Comparison of ENCODE assay signal across 7 mouse cellular contexts in genomic region chr7:113774039-113774438, GRCm38 (mm10). TPM values are rescaled to one million over a fixed set of nuclear protein-coding genes. Genes with fewer than 3 reads are reported as not detected.
A peak's percentile ranks its signal among the peaks of the same experiment; 100 is the strongest.
DNase-seq lines count a peak whose midpoint lies in the region; ATAC-seq and TF ChIP-seq lines count a peak whose summit lies in the region.

No protein-coding gene starts in this region.

- H3K27ac ChIP-seq in forebrain, embryonic 13.5 days, result no peak overlapping the region
- H3K27ac ChIP-seq in hindbrain, embryonic 15.5 days (replicated peaks), result no peak overlapping the region
- no peak overlapping the region for H3K27ac ChIP-seq in limb, embryonic 14.5 days (replicated peaks; ENCODE audit: low read depth, low read length)
- H3K27ac ChIP-seq in midbrain, embryonic 16.5 days (ENCODE audit: low read length), result no peak overlapping the region

- H3K36me3 ChIP-seq in forebrain, embryonic 13.5 days (ENCODE audit: poor library complexity, severe bottlenecking), result no peaks in the 10 kb centered on the region
- H3K36me3 ChIP-seq in hindbrain, embryonic 15.5 days, result no peaks in the 10 kb centered on the region
- no peaks in the 10 kb centered on the region for H3K36me3 ChIP-seq in limb, embryonic 14.5 days (ENCODE audit: control insufficient read depth, insufficient read depth, low read length)
- H3K36me3 ChIP-seq in midbrain, embryonic 16.5 days (ENCODE audit: control insufficient read depth, insufficient read depth, low read length), result no peaks in the 10 kb centered on the region

- peaks cover 4% of the 10 kb centered on the region; the same call in 1 of the 2 replicates for H3K9me3 ChIP-seq in forebrain, embryonic 13.5 days (replicated peaks)
- H3K9me3 ChIP-seq in hindbrain, embryonic 15.5 days, result no peaks in the 10 kb centered on the region
- H3K9me3 ChIP-seq in limb, embryonic 14.5 days (ENCODE audit: control insufficient read depth, low read length), result peaks cover 3% of the 10 kb centered on the region; the same call in 1 of the 2 replicates
- no peaks in the 10 kb centered on the region for H3K9me3 ChIP-seq in midbrain, embryonic 16.5 days (replicated peaks; ENCODE audit: control insufficient read depth, low read length, poor library complexity, severe bottlenecking)

- H3K4me3 ChIP-seq in forebrain, embryonic 13.5 days, result no peak overlapping the region
- no peak overlapping the region for H3K4me3 ChIP-seq in hindbrain, embryonic 15.5 days
- H3K4me3 ChIP-seq in limb, embryonic 14.5 days (replicated peaks; ENCODE audit: low read length), result no peak overlapping the region
- H3K4me3 ChIP-seq in midbrain, embryonic 16.5 days (ENCODE audit: low read depth, low read length), result no peak overlapping the region

- CTCF ChIA-PET in Patski (lab: Charles Lee), result interaction anchor here (1.0 to 1.8 kb wide), 4 partner anchors 10 to 236 kb away, joined by 3 to 9 read pairs (median 4); no protein-coding TSS in a partner anchor

- TF ChIP-seq POLR2A in brain, embryonic 14.5 days (IDR thresholded peaks at IDR 0.05; ENCODE audit: borderline replicate concordance, extremely low read depth, insufficient read depth, insufficient read length, poor library complexity, severe bottlenecking), result no peak
- no peak for TF ChIP-seq POLR2A in limb, embryonic 14.5 days (IDR thresholded peaks at IDR 0.05; ENCODE audit: borderline replicate concordance, extremely low read depth, insufficient read depth, insufficient read length)

- peak; percentile 82 for TF ChIP-seq CTCF in Patski (IDR thresholded peaks at IDR 0.05)
- TF ChIP-seq CTCF in brain, embryonic 14.5 days (IDR thresholded peaks at IDR 0.05; ENCODE audit: borderline replicate concordance, extremely low read depth, insufficient read depth, insufficient read length), result peak; percentile 74

- in situ Hi-C loops in Patski (cut with MboI; ENCODE audit: low pct_unique_long_range_greater_than_20kb), result loop anchor here (25.0 kb wide), 1 partner anchor 438 kb away; no protein-coding TSS in a partner anchor

- no peak for DNase-seq in Patski (ENCODE audit: low read depth, low spot score)
- DNase-seq in brain, embryonic 14.5 days (ENCODE audit: low read depth), result peak; percentile 54
- peak; percentile 58 for DNase-seq in limb, embryonic 14.5 days (ENCODE audit: low spot score)
- DNase-seq in spleen, postnatal 4 days (ENCODE audit: low spot score in 2 of 2), result peak; percentile 53 to 75

- H3K27me3 ChIP-seq in Patski, result no peaks in the 10 kb centered on the region
- peaks cover 17% of the 10 kb centered on the region for H3K27me3 ChIP-seq in forebrain, embryonic 13.5 days
- H3K27me3 ChIP-seq in hindbrain, embryonic 15.5 days, result 0 out of 2 replicates have a peak, but pooled peaks cover 8% of the 10 kb centered on the region
- no peaks in the 10 kb centered on the region for H3K27me3 ChIP-seq in limb, embryonic 14.5 days (ENCODE audit: control insufficient read depth, insufficient read depth, low read length)
- H3K27me3 ChIP-seq in midbrain, embryonic 16.5 days (ENCODE audit: control insufficient read depth, insufficient read depth, low read depth, low read length), result no peaks in the 10 kb centered on the region

- POLR2A ChIA-PET in Patski (lab: Charles Lee), result interaction anchor here (0.6 to 0.7 kb wide), 2 partner anchors 104 to 430 kb away, joined by 4 to 5 read pairs; no protein-coding TSS in a partner anchor

- peaks cover 19% of the 10 kb centered on the region for H3K4me1 ChIP-seq in forebrain, embryonic 13.5 days
- peaks cover 11% of the 10 kb centered on the region; the same call in 1 of the 2 replicates for H3K4me1 ChIP-seq in hindbrain, embryonic 15.5 days (replicated peaks)
- H3K4me1 ChIP-seq in limb, embryonic 14.5 days (ENCODE audit: control insufficient read depth, insufficient read depth, low read length), result no peaks in the 10 kb centered on the region
- H3K4me1 ChIP-seq in midbrain, embryonic 16.5 days (ENCODE audit: control insufficient read depth, insufficient read depth, low read length), result no peaks in the 10 kb centered on the region; the same call in 1 of the 2 replicates

- no peak for ATAC-seq in Patski
- peak; percentile 41; the same call in 1 of the 2 replicates for ATAC-seq in forebrain, embryonic 13.5 days
- 0 out of 2 replicates have a peak, but pooled peaks have one; percentile 41 for ATAC-seq in hindbrain, embryonic 15.5 days (ENCODE audit: low FRiP score, low read depth)
- ATAC-seq in limb, embryonic 14.5 days (ENCODE audit: low FRiP score, low read depth), result no peak
- peak; percentile 70; the same call in 1 of the 2 replicates for ATAC-seq in midbrain, embryonic 16.5 days

- WGBS in forebrain, embryonic 13.5 days, result 17% methylated on average over 7 of the region's 7 CpGs
- WGBS in hindbrain, embryonic 15.5 days, result 16% methylated on average over 7 of the region's 7 CpGs
- WGBS in limb, embryonic 14.5 days, result 25% methylated on average over 7 of the region's 7 CpGs
- WGBS in midbrain, embryonic 16.5 days, result 11% methylated on average over 7 of the region's 7 CpGs

- H3K4me2 ChIP-seq in forebrain, embryonic 13.5 days, result no peak overlapping the region
- no peak overlapping the region for H3K4me2 ChIP-seq in hindbrain, embryonic 15.5 days
- no peak overlapping the region for H3K4me2 ChIP-seq in limb, embryonic 14.5 days (replicated peaks; ENCODE audit: low read depth, low read length, severe bottlenecking)
- no peak overlapping the region for H3K4me2 ChIP-seq in midbrain, embryonic 16.5 days (ENCODE audit: low read length)

- H3K9ac ChIP-seq in forebrain, embryonic 13.5 days, result no peak overlapping the region
- no peak overlapping the region for H3K9ac ChIP-seq in hindbrain, embryonic 15.5 days
- no peak overlapping the region for H3K9ac ChIP-seq in limb, embryonic 14.5 days (ENCODE audit: low read depth, low read length, severe bottlenecking)
- no peak overlapping the region for H3K9ac ChIP-seq in midbrain, embryonic 16.5 days (ENCODE audit: low read depth, low read length)

RNA-seq across cellular contexts. Expression of gene Spon1, which starts 8.2 kb away (rescaled TPM):
- 0.33 TPM for polyA plus RNA-seq in Patski (2021)
- 17.4 and 43.4 TPM in 2 replicates for polyA plus RNA-seq in brain, embryonic 14.5 days (2012; rRNA removed)
- polyA plus RNA-seq in forebrain, embryonic 13.5 days (2015; fragmentation: Nextera tagmentation; extraction: Ambion mirVana), result 7.1 and 12.8 TPM in 2 replicates
- polyA plus RNA-seq in hindbrain, embryonic 15.5 days (2015; fragmentation: Nextera tagmentation; extraction: Ambion mirVana), result 67.1 and 73.6 TPM in 2 replicates
- polyA plus RNA-seq in limb, embryonic 14.5 days (2012; rRNA removed), result 8.8 and 9.0 TPM in 2 replicates
- 13.2 and 13.8 TPM in 2 replicates for polyA plus RNA-seq in limb, embryonic 14.5 days (2014; fragmentation: Nextera tagmentation; extraction: Ambion mirVana)
- polyA plus RNA-seq in midbrain, embryonic 16.5 days (2015; fragmentation: Nextera tagmentation; extraction: Ambion mirVana), result 45.2 and 47.0 TPM in 2 replicates

Comparison
In these comparisons a context has a peak if more than half of its experiments do, and no peak if none do; other contexts are left out.
1. ATAC-seq: peak in forebrain, embryonic 13.5 days (single experiment), hindbrain, embryonic 15.5 days (single experiment) and midbrain, embryonic 16.5 days (single experiment); none in Patski (single experiment) and limb, embryonic 14.5 days (single experiment).